Mouse (Mus musculus) right cerebral cortex, postnatal 4 days (tissue): ENCODE measurements around the gene Atp13a1.

ENCODE experiments used
- DNase-seq: peaks from one replicate; pipeline ENCODE4 v3.0.0-alpha.2; 2022

Gene Atp13a1

DNA sequence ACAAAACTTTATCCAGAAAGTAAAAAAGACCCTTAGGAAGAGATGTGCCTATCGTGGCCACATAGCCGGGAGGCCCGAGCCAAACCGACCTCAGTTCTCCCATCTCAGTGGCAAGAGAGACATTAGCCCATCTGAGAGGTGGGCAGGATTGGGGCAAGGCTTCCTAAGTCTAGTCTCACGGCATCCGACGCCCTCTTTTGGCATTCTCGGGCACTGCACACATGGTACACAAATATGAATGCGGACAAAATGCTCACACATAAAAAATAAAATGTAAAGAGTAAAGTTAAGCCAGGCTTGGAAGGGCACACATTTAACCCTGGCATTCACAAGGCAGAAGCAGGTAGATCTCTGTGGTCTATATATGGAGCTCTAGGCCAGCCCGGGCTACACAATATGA, 62.9 kb downstream of the Atp13a1 start:
- no peak for DNase-seq
